Mouse (Mus musculus): ENCODE results near the gene Rflna. TPM values are rescaled to one million over a fixed set of nuclear protein-coding genes. Genes with fewer than 3 reads are reported as not detected.

Rflna gene
- 0.24 TPM in 1 of 2 replicates, not detected in the other for polyA plus RNA-seq (2012; ENCODE audit: low replicate concordance)

GRCm38 (mm10) chr5:125002969-125003872, at the start of gene Rflna:
Gene Rflna, plus strand, starts transcription at chr5:125003221.

Other genes starting within 250 kb of the Rflna start
- 11.6 and 24.8 TPM in 2 replicates for gene Ccdc92, start 140.8 kb upstream of the Rflna start, polyA plus RNA-seq (2012; ENCODE audit: low replicate concordance)
- gene Zfp664, start 140.5 kb upstream of the Rflna start, polyA plus RNA-seq (2012; ENCODE audit: low replicate concordance), result 28.7 and 47.3 TPM in 2 replicates
- gene Ncor2, start 176.0 kb downstream of the Rflna start, polyA plus RNA-seq (2012; ENCODE audit: low replicate concordance), result 226 and 635 TPM in 2 replicates

Data from hematopoietic multipotent progenitor cell, adult 10-12 weeks (in vitro differentiated cells).